Mouse (Mus musculus): ENCODE data around the gene Cdiptos. TPM values are rescaled to one million over a fixed set of nuclear protein-coding genes. Genes with fewer than 3 reads are reported as not detected.

Cdiptos gene
- 1 to 10 TPM; 1.3 to 2.5 TPM for total RNA-seq (2023)

GRCm38 (mm10) chr7:126975950-126976866 is at the start of gene Cdiptos:
Cdiptos (minus strand) TSS chr7:126976098.

GRCm38 (mm10) chr7:127020901-127021562 is 45.1 kb upstream of the Cdiptos start, which contains the start of the genes Gm42742 and Prrt2:
Gm42742 (minus strand) TSS chr7:127021097.
Prrt2 (minus strand) TSS chr7:127021211.

DNA sequence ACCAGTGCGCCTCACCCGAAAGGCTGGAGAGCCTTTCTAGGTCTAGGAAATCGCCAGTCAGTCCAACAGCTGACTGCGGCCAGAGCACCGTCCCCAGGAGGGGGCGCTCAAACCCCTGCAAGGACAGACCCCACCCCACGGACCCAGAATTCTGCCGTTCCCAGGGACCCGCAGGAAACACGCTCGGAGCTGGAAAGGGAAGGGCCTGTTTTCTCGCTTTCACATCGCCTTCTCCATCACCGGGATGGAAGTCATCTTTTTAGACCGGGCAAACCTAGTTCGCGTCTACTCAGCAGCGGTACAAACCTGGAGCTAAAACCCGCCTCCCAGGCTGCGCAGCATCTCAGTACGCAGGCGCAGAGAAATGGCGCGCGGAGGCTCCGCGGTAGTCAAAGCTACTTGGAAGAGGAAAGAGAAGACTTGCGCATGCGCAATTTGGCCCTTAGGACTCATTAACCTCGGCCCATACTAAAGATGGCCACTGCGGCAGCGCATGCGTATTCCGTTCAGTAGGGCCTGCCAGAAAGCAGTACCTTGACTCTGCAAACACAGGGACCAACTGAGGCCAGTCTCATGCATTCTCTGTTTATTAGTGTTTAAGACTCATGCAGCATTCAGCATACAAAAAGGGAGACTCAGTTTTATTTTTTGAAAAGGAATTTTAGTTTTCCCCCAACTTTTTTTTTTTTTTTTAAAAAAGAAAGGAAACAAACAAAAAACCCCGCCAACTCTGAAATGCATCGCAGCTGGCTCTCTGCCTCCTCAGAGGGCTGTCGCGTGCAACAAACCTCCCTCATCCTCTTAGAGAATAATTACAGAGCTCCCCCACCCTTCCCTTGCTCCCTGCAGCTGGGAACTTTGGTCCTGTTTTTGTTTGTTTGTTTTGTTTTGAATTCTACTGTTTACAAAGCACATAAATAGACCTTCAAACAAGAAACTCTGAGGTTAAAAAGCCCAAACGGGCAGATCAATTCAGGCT is 41.4 kb upstream of the Cdiptos start, which contains the start of gene Pagr1a:
Gene Pagr1a, minus strand, starts transcription at position 382 of the 979 bp plus-strand sequence.

GRCm38 (mm10) chr7:127016481-127016485 is 40.4 kb upstream of the Cdiptos start, which contains the start of gene Pagr1b:
Pagr1b (minus strand) TSS chr7:127016484.

GRCm38 (mm10) chr7:127014320-127014719 is 38.4 kb upstream of the Cdiptos start, which contains the start of gene Mvp:
Mvp (minus strand) TSS chr7:127014621.

GRCm38 (mm10) chr7:126975893-126975949 is 177 bp downstream of the Cdiptos start, which contains the start of gene Cdipt:
Cdipt (plus strand) TSS chr7:126975914.

GRCm38 (mm10) chr7:126949793-126950646 is 25.9 kb downstream of the Cdiptos start, which contains the start of gene Sez6l2:
Sez6l2 (plus strand) TSS chr7:126950563.

GRCm38 (mm10) chr7:126949403-126949792 is 26.5 kb downstream of the Cdiptos start, which contains the start of gene Asphd1:
Asphd1 (minus strand) TSS chr7:126949582.

DNA sequence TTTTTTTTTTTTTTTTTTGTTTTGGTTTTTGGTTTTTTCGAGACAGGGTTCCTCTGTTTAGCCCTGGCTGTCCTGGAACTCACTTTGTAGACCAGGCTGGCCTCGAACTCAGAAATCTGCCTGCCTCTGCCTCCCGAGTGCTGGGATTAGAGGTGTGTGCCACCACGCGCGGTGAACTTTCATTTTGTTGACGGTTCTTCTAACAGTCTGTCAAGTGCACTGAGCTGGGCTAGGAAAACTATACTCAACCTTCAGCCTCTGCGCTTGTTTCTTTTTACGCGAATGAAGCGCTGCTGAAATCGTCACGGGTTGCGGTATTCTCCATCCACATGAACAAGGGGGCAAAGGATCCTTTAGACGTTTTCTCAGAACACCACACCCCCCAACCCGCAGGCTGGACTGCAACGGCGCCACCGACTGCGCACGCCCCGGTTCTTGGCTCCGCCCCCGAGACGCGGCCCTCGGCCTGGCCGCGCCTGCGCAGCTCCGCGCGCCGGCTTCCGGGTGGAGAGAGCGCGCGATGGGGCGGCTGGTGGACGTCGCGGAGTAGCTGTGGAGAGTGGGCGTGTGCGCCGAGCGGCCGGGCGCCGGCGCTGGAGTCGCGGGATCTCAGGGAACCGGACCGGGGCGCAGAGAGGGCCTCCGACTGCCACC is 47.4 kb downstream of the Cdiptos start, which contains the start of gene Kctd13:
Gene Kctd13, plus strand, starts transcription at position 496 of the 654 bp plus-strand sequence.

DNA sequence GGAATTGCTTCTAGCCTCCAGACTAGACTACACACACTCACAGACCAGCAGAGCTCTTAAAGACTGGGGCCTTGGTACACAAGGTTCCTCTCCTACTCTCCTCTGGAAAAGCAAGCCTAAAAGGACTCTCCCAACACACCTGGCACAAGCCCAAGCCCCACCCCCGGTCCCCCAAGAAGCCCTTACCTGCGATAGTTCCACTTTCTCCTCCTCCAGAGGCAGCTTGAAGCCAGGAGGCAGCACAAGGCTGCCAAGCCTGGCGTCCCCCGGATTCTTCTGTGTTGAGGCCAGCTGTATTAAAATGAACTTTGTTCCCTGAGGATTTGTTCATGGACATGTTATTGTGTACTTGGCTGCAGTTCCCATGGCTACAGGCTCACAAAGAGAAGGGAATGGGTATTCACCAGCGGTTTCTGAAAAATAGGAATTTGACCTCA is 53.3 kb downstream of the Cdiptos start, which contains the start of gene Tmem219:
Gene Tmem219, minus strand, starts transcription at position 294 of the 437 bp plus-strand sequence.

Other genes with a start within 250 kb of the Cdiptos start
- gene Mapk3, start 216.5 kb downstream of the Cdiptos start, total RNA-seq (2023) = 100 to 1,000 TPM; 246 to 252 TPM
- 10 to 100 TPM; 23.4 to 27.0 TPM for gene Gdpd3, start 209.8 kb downstream of the Cdiptos start, total RNA-seq (2023)
- 100 to 1,000 TPM; 233 to 240 TPM for gene Ypel3, start 199.1 kb downstream of the Cdiptos start, total RNA-seq (2023)
- 1 to 10 TPM; 7.1 to 8.5 TPM for gene Tbx6, start 194.6 kb downstream of the Cdiptos start, total RNA-seq (2023)
- 100 to 1,000 TPM; 213 to 217 TPM for gene Ppp4c, start 183.6 kb downstream of the Cdiptos start, total RNA-seq (2023)
- gene Fam57b, start 178.4 kb downstream of the Cdiptos start, total RNA-seq (2023) = not detected
- not detected for gene 4930451I11Rik, start 144.5 kb downstream of the Cdiptos start, total RNA-seq (2023)
- not detected for gene Doc2a, start 128.7 kb downstream of the Cdiptos start, total RNA-seq (2023)
- 10 to 100 TPM; 39.3 to 52.5 TPM for gene Hirip3, start 114.1 kb downstream of the Cdiptos start, total RNA-seq (2023)
- gene Ino80e, start 113.7 kb downstream of the Cdiptos start, total RNA-seq (2023) = 10 to 100 TPM; 39.7 to 40.9 TPM
- gene Taok2, start 91.4 kb downstream of the Cdiptos start, total RNA-seq (2023) = 10 to 100 TPM; 72.6 to 75.0 TPM
- 10 to 100 TPM; 42.6 to 49.2 TPM for gene Tmem219, start 53.2 kb downstream of the Cdiptos start, total RNA-seq (2023)
- gene Kctd13, start 47.2 kb downstream of the Cdiptos start, total RNA-seq (2023) = 10 to 100 TPM; 15.5 to 18.1 TPM
- gene Asphd1, start 26.5 kb downstream of the Cdiptos start, total RNA-seq (2023) = not detected
- 1 to 10 TPM in 1 of 2 experiments, under 1 TPM in 1; 0.96 to 2.1 TPM for gene Sez6l2, start 25.5 kb downstream of the Cdiptos start, total RNA-seq (2023)
- 10 to 100 TPM; 65.6 to 77.0 TPM for gene Cdipt, start 184 bp downstream of the Cdiptos start, total RNA-seq (2023)
- 10 to 100 TPM; 41.8 to 47.1 TPM for gene Mvp, start 38.5 kb upstream of the Cdiptos start, total RNA-seq (2023)
- 1 to 10 TPM in 1 of 2 experiments, not detected in 1; 8.7 TPM for gene Pagr1b, start 40.4 kb upstream of the Cdiptos start, total RNA-seq (2023)
- gene Pagr1a, start 41.3 kb upstream of the Cdiptos start, total RNA-seq (2023) = 10 to 100 TPM in 1 of 2 experiments, not detected in 1; 11.2 TPM
- 10 to 100 TPM; 23.6 to 31.0 TPM for gene Gm42742, start 45.0 kb upstream of the Cdiptos start, total RNA-seq (2023)
- gene Prrt2, start 45.1 kb upstream of the Cdiptos start, total RNA-seq (2023) = under 1 TPM in 1 of 2 experiments, not detected in 1; 0.61 TPM
- 100 to 1,000 TPM; 177 to 194 TPM for gene Maz, start 50.9 kb upstream of the Cdiptos start, total RNA-seq (2023)
- gene Kif22, start 66.4 kb upstream of the Cdiptos start, total RNA-seq (2023) = 10 to 100 TPM; 78.1 to 84.3 TPM
- 1 to 10 TPM; 1.1 to 1.9 TPM for gene Zg16, start 111.2 kb upstream of the Cdiptos start, total RNA-seq (2023)
- gene AI467606, start 115.3 kb upstream of the Cdiptos start, total RNA-seq (2023) = 100 to 1,000 TPM; 125 to 140 TPM
- 1 to 10 TPM; 5.4 to 7.0 TPM for gene Qprt, start 146.1 kb upstream of the Cdiptos start, total RNA-seq (2023)
- 100 to 1,000 TPM; 133 to 135 TPM for gene Spn, start 161.7 kb upstream of the Cdiptos start, total RNA-seq (2023)
- gene Cd2bp2, start 220.0 kb upstream of the Cdiptos start, total RNA-seq (2023) = 10 to 100 TPM; 50.1 to 54.2 TPM
- gene Tbc1d10b, start 232.4 kb upstream of the Cdiptos start, total RNA-seq (2023) = 100 to 1,000 TPM; 118 to 135 TPM
- gene Mylpf, start 232.8 kb upstream of the Cdiptos start, total RNA-seq (2023) = 10 to 100 TPM in 1 of 2 experiments, 1 to 10 TPM in 1; 8.1 to 11.2 TPM

All from neutrophil, adult 83 days (primary cell).